Mouse (Mus musculus): ENCODE data around the gene Gm7271. TPM values are rescaled to one million over a fixed set of nuclear protein-coding genes. Genes with fewer than 3 reads are reported as not detected.
A peak's percentile ranks its signal among the peaks of the same experiment; 100 is the strongest.

Gene Gm7271
- not detected in 2 replicates for polyA plus RNA-seq (2016; fragmentation: Nextera tagmentation; extraction: Ambion mirVana)

- H3K27ac ChIP-seq = no peak within 1 kb of the TSS
- no peaks in the 10 kb centered on the region for H3K4me1 ChIP-seq
- no peak for DNase-seq (ENCODE audit: low spot score)
- no peaks in the 10 kb centered on the region for H3K9me3 ChIP-seq (replicated peaks)
- WGBS = 65% methylated on average over 5 of the region's 5 CpGs
- no peaks in the 10 kb centered on the region for H3K36me3 ChIP-seq
- no peaks in the 10 kb centered on the region for H3K27me3 ChIP-seq (ENCODE audit: low read depth, poor library complexity, severe bottlenecking)
- no peak within 1 kb of the TSS for H3K4me3 ChIP-seq
Measured at GRCm38 (mm10) chr5:76483811-76484210, at the start of gene Gm7271. Gene Gm7271, plus strand, starts transcription at chr5:76484040.

DNA sequence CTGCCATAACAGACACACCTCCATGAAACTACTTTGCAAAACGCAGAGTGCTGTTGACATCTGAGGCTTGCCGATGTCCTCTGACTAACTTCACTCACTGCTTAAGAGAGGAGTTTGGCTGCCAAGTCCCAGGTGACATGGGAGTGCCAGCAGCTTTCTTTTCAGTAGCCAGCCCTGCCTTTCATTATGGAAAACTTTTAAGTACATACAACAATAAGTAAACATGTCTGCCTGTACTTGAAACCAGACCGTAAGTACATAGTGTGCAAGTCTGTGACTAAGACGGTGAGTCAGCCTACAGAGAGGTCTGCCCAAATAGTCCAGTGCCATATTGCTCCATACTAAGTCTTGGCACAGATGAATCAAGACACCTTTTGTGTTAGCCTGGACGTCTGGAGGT, 46.7 kb upstream of the Gm7271 start:
- no peak for DNase-seq (ENCODE audit: low spot score)
- H3K4me3 ChIP-seq = no peak overlapping the region
- 91% methylated on average over 5 of the region's 5 CpGs for WGBS
- H3K4me1 ChIP-seq = no peaks in the 10 kb centered on the region
- no peaks in the 10 kb centered on the region for H3K27me3 ChIP-seq (ENCODE audit: low read depth, poor library complexity, severe bottlenecking)
- H3K9me3 ChIP-seq (replicated peaks) = 0 out of 2 replicates have a peak, but pooled peaks cover 2% of the 10 kb centered on the region
- H3K27ac ChIP-seq = no peak overlapping the region
- no peaks in the 10 kb centered on the region for H3K36me3 ChIP-seq

GRCm38 (mm10) chr5:76437696-76438095, 46.1 kb upstream of the Gm7271 start:
- WGBS = 90% methylated on average over 8 of the region's 8 CpGs

GRCm38 (mm10) chr5:76441431-76441830, 42.4 kb upstream of the Gm7271 start:
- Histone ChIP-seq H3K36me3 (no peaks in the 10 kb centered on the region), H3K27ac (no peak overlapping the region), H3K4me1 (no peaks in the 10 kb centered on the region), H3K27me3 (ENCODE audit: low read depth, poor library complexity, severe bottlenecking) (no peaks in the 10 kb centered on the region), H3K4me3 (no peak overlapping the region), H3K9me3 (replicated peaks) (no peaks in the 10 kb centered on the region)
- WGBS = 89% methylated on average over 4 of the region's 4 CpGs
- DNase-seq (ENCODE audit: low spot score) = no peak

More at GRCm38 (mm10) chr5:76437696-76438095, 46.1 kb upstream of the Gm7271 start:
- H3K4me1 ChIP-seq = no peaks in the 10 kb centered on the region
- H3K9me3 ChIP-seq (replicated peaks) = 0 out of 2 replicates have a peak, but pooled peaks cover 2% of the 10 kb centered on the region
- no peak for DNase-seq (ENCODE audit: low spot score)
- no peaks in the 10 kb centered on the region for H3K27me3 ChIP-seq (ENCODE audit: low read depth, poor library complexity, severe bottlenecking)
- no peaks in the 10 kb centered on the region for H3K36me3 ChIP-seq
- H3K4me3 ChIP-seq = no peak overlapping the region
- no peak overlapping the region for H3K27ac ChIP-seq

- H3K36me3 ChIP-seq = no peaks in the 10 kb centered on the region
- no peaks in the 10 kb centered on the region for H3K9me3 ChIP-seq (replicated peaks)
- H3K27ac ChIP-seq = no peak overlapping the region
- WGBS = 84% methylated on average over 2 of the region's 2 CpGs
- 0 out of 2 replicates have a peak, but pooled peaks cover 2% of the 10 kb centered on the region for H3K4me1 ChIP-seq
- no peak for DNase-seq (ENCODE audit: low spot score)
- H3K27me3 ChIP-seq (ENCODE audit: low read depth, poor library complexity, severe bottlenecking) = no peaks in the 10 kb centered on the region
- H3K4me3 ChIP-seq = no peak overlapping the region
Measured at GRCm38 (mm10) chr5:76474931-76475330, 8.9 kb upstream of the Gm7271 start.

- Histone ChIP-seq H3K27me3 (ENCODE audit: low read depth, poor library complexity, severe bottlenecking) (no peaks in the 10 kb centered on the region), H3K27ac (no peak overlapping the region), H3K4me1 (0 out of 2 replicates have a peak, but pooled peaks cover 2% of the 10 kb centered on the region), H3K9me3 (replicated peaks) (no peaks in the 10 kb centered on the region), H3K4me3 (no peak overlapping the region), H3K36me3 (no peaks in the 10 kb centered on the region)
- no peak for DNase-seq (ENCODE audit: low spot score)
- WGBS = 78% methylated on average over 4 of the region's 4 CpGs
Measured at GRCm38 (mm10) chr5:76476873-76477272, 7.0 kb upstream of the Gm7271 start.

- Histone ChIP-seq H3K27ac (no peak overlapping the region), H3K27me3 (ENCODE audit: low read depth, poor library complexity, severe bottlenecking) (no peaks in the 10 kb centered on the region), H3K4me3 (no peak overlapping the region), H3K9me3 (replicated peaks) (no peaks in the 10 kb centered on the region), H3K4me1 (0 out of 2 replicates have a peak, but pooled peaks cover 2% of the 10 kb centered on the region), H3K36me3 (no peaks in the 10 kb centered on the region)
- no peak for DNase-seq (ENCODE audit: low spot score)
- 44% methylated on average over 9 of the region's 9 CpGs for WGBS
Measured at GRCm38 (mm10) chr5:76477764-76478163, 6.1 kb upstream of the Gm7271 start.

- Histone ChIP-seq H3K9me3 (replicated peaks) (no peaks in the 10 kb centered on the region), H3K4me1 (no peaks in the 10 kb centered on the region)
Measured at GRCm38 (mm10) chr5:76495126-76495525, 11.3 kb downstream of the Gm7271 start.

GRCm38 (mm10) chr5:76522446-76522845, 38.6 kb downstream of the Gm7271 start:
- no peak for DNase-seq (ENCODE audit: low spot score)
- Histone ChIP-seq H3K9me3 (replicated peaks) (no peaks in the 10 kb centered on the region), H3K4me3 (no peak overlapping the region), H3K4me1 (no peaks in the 10 kb centered on the region), H3K27ac (no peak overlapping the region), H3K36me3 (no peaks in the 10 kb centered on the region), H3K27me3 (ENCODE audit: low read depth, poor library complexity, severe bottlenecking) (no peaks in the 10 kb centered on the region)
- WGBS = 93% methylated on average over 1 of the region's 1 CpGs

More at GRCm38 (mm10) chr5:76495126-76495525, 11.3 kb downstream of the Gm7271 start:
- Histone ChIP-seq H3K27me3 (ENCODE audit: low read depth, poor library complexity, severe bottlenecking) (no peaks in the 10 kb centered on the region), H3K36me3 (no peaks in the 10 kb centered on the region), H3K4me3 (no peak overlapping the region), H3K27ac (no peak overlapping the region)
- no peak for DNase-seq (ENCODE audit: low spot score)
- 84% methylated on average over 13 of the region's 13 CpGs for WGBS

DNA sequence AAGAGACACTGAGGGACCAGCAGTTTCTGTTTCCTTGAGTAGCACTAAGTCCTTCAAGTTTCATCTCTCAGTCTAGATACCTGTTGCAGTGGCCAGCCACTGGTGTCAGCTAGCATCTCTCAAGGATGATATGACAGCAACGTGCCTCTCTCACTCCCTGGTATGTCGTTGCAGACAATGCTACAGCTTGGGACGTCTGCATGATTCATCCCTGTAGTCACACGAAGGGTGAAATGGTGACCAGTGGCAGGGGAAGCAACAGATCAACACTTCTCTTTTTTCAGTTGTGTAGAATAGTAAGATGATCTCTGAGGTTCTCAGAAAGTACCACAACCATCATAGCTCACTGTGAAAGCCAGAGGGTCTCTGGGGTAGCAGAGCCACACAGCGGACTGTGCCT, 40.8 kb downstream of the Gm7271 start:
- Histone ChIP-seq H3K4me1 (peaks cover under 1% of the 10 kb centered on the region; the same call in 1 of the 2 replicates), H3K36me3 (no peaks in the 10 kb centered on the region), H3K4me3 (no peak overlapping the region), H3K27me3 (ENCODE audit: low read depth, poor library complexity, severe bottlenecking) (no peaks in the 10 kb centered on the region), H3K9me3 (replicated peaks) (no peaks in the 10 kb centered on the region), H3K27ac (no peak overlapping the region)
- DNase-seq (ENCODE audit: low spot score) = no peak
- 72% methylated on average over 5 of the region's 5 CpGs for WGBS

DNA sequence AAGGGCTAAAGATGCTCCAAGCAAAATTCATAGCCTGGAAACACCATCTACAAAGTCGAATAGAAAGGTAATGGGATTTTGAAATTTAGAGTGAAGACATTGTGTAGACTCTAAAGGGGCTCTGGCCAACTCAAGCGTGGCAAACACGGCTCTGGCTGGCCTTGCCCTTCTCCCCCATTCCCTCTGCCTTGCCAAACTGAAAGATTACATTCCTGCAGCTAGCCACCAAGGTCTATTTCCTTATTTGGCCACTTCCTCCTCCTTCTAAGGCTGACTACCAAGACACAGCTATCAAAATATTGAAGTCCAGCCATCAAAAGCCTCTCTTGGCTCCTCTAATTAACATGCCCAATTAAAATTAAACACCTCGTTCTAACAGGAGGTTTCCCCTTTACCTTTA, 41.2 kb downstream of the Gm7271 start:
- Histone ChIP-seq H3K27ac (no peak overlapping the region), H3K36me3 (no peaks in the 10 kb centered on the region), H3K4me3 (no peak overlapping the region), H3K9me3 (replicated peaks) (no peaks in the 10 kb centered on the region), H3K27me3 (ENCODE audit: low read depth, poor library complexity, severe bottlenecking) (no peaks in the 10 kb centered on the region), H3K4me1 (peaks cover 5% of the 10 kb centered on the region)
- no peak for DNase-seq (ENCODE audit: low spot score)
- WGBS = 69% methylated on average over 4 of the region's 4 CpGs

GRCm38 (mm10) chr5:76525829-76526228, 42.0 kb downstream of the Gm7271 start:
- no peaks in the 10 kb centered on the region for H3K36me3 ChIP-seq
- H3K27me3 ChIP-seq (ENCODE audit: low read depth, poor library complexity, severe bottlenecking) = no peaks in the 10 kb centered on the region
- no peak overlapping the region for H3K4me3 ChIP-seq
- no peak overlapping the region for H3K27ac ChIP-seq
- WGBS = 52% methylated on average over 2 of the region's 2 CpGs
- H3K9me3 ChIP-seq (replicated peaks) = no peaks in the 10 kb centered on the region
- H3K4me1 ChIP-seq = peaks cover 11% of the 10 kb centered on the region
- no peak for DNase-seq (ENCODE audit: low spot score)

GRCm38 (mm10) chr5:76529040-76529703, 45.3 kb downstream of the Gm7271 start, which contains the start of gene Exoc1:
Gene Exoc1, plus strand, starts transcription at chr5:76529311.
- Histone ChIP-seq H3K9me3 (replicated peaks) (no peaks in the 10 kb centered on the region), H3K4me1 (peaks cover 11% of the 10 kb centered on the region), H3K36me3 (peaks cover 11% of the 10 kb centered on the region; the same call in 1 of the 2 replicates), H3K27ac (peak within 1 kb of the TSS; percentile 84), H3K27me3 (ENCODE audit: low read depth, poor library complexity, severe bottlenecking) (no peaks in the 10 kb centered on the region), H3K4me3 (peak within 1 kb of the TSS; percentile 78)
- WGBS = under 1% methylated on average over 39 of the region's 39 CpGs
- DNase-seq (ENCODE audit: low spot score) = peak; percentile 97
